Mouse (Mus musculus) hindbrain, embryonic 16.5 days (tissue): ENCODE measurements at regions not wholly inside any gene's neighbourhood (a gene's known extent, or its start where the extent isn't known, plus 50 kb on each side); places are given as distances from the start of the nearest gene placed in this dataset.

Experiments
- ATAC-seq: fragments of 200-750 bp; cut with Nextera tagmentation; 2 replicates; pipeline ENCODE4 v1.8.0; 2017; ENCODE audit warnings: moderate TSS enrichment, moderate library complexity
- H3K27ac ChIP-seq: fragments of 300-500 bp; sonication (generic); 2 replicates; pipeline ENCODE4 v1.5.1; 2014; ENCODE audit warnings: low read depth, mild to moderate bottlenecking, control low read depth, low read length, moderate library complexity
- H3K27me3 ChIP-seq: fragments of 300-500 bp; sonication (generic); replicated peaks from 2 replicates; pipeline ENCODE4 v1.6.1; 2014; ENCODE audit warnings: low read length; ENCODE audit not compliant: control insufficient read depth, insufficient read depth
- H3K36me3 ChIP-seq: fragments of 300-500 bp; sonication (generic); 2 replicates; pipeline ENCODE4 v1.6.1; 2014; ENCODE audit warnings: mild to moderate bottlenecking, low read length, moderate library complexity, mixed read lengths; ENCODE audit not compliant: control insufficient read depth, insufficient read depth
- H3K4me1 ChIP-seq: fragments of 300-500 bp; sonication (generic); 2 replicates; pipeline ENCODE4 v1.6.1; 2014; ENCODE audit warnings: low read depth, low read length; ENCODE audit not compliant: control insufficient read depth, insufficient read depth
- H3K4me2 ChIP-seq: fragments of 300-500 bp; sonication (generic); 2 replicates; pipeline ENCODE4 v1.6.1; 2014; ENCODE audit warnings: mild to moderate bottlenecking, low read length, control low read depth, moderate library complexity
- H3K4me3 ChIP-seq: fragments of 300-500 bp; sonication (generic); 2 replicates; pipeline ENCODE4 v1.5.1; 2014; ENCODE audit warnings: mild to moderate bottlenecking, low read length, control low read depth, moderate library complexity
- H3K9ac ChIP-seq: fragments of 300-500 bp; sonication (generic); 2 replicates; pipeline ENCODE4 v1.6.1; 2014; ENCODE audit warnings: low read depth, mild to moderate bottlenecking, control low read depth, low read length, moderate library complexity
- H3K9me3 ChIP-seq: fragments of 300-500 bp; sonication (generic); 2 replicates; pipeline ENCODE4 v1.6.1; 2014; ENCODE audit warnings: mild to moderate bottlenecking, low read length, moderate library complexity; ENCODE audit not compliant: control insufficient read depth
- WGBS: fragments of 180-500 bp; shearing (Covaris S2); extraction: QIAGEN DNeasy Blood & Tissue Kit; methylation state at CpG from one replicate; pipeline ENCODE4 v1.1.7; 2014; 5-methylcytosine and 5-hydroxymethylcytosine counted together

DNA sequence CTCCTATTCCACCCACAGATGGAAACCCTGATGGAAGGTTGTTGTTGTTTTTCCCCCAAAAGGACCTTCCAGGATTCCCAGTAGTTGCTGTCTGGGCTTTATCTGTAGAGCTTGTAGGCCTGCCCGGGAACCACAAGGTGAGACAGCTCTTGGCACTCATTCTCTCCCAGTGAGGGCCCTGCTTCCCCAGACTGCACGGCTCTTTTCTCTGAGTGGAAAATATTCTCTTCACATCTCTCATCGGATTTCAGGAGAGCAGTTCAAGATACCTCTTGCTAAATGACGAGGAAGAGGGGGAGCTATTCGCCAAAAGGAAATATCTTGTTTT, 140.0 kb upstream of the Ank start:
- H3K36me3 ChIP-seq = no peaks in the 10 kb centered on the region
- H3K9me3 ChIP-seq = no peaks in the 10 kb centered on the region
- ATAC-seq = 0 out of 2 replicates have a peak, but pooled peaks have one; percentile 5
- no peak overlapping the region for H3K4me2 ChIP-seq
- no peaks in the 10 kb centered on the region for H3K27me3 ChIP-seq
- peak overlapping the region; percentile 9; the same call in 1 of the 2 replicates for H3K9ac ChIP-seq
- H3K27ac ChIP-seq = 0 out of 2 replicates have a peak overlapping the region, but pooled peaks have one; percentile 16
- WGBS = 53% methylated on average over 5 of the region's 5 CpGs
- no peak overlapping the region for H3K4me3 ChIP-seq
- H3K4me1 ChIP-seq = peaks cover 11% of the 10 kb centered on the region

DNA sequence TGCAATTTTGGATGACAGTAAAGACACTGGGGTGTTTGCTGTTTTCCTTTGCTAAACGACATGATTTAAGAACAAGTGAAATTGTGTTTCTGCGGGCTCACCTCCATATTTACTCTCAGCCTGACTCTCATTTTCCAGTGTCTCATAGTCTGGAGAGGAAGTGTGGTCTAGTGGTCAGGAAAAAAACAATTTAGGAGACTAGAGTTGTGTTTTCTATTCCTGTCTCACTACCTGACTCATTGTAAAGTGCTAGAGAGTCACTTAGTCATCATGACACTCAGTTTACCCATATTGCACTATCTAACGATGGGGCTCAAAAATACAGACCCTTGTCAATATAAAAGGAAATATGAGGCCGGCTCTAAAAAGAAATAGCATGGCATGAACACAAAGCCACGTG, 138.7 kb upstream of the Ank start:
- H3K27me3 ChIP-seq = no peaks in the 10 kb centered on the region
- no peak overlapping the region for H3K9ac ChIP-seq
- H3K36me3 ChIP-seq = no peaks in the 10 kb centered on the region
- peaks cover 11% of the 10 kb centered on the region for H3K4me1 ChIP-seq
- WGBS = 90% methylated on average over 5 of the region's 5 CpGs
- no peaks in the 10 kb centered on the region for H3K9me3 ChIP-seq
- no peak overlapping the region for H3K4me3 ChIP-seq
- H3K27ac ChIP-seq = no peak overlapping the region
- no peak for ATAC-seq
- no peak overlapping the region for H3K4me2 ChIP-seq

DNA sequence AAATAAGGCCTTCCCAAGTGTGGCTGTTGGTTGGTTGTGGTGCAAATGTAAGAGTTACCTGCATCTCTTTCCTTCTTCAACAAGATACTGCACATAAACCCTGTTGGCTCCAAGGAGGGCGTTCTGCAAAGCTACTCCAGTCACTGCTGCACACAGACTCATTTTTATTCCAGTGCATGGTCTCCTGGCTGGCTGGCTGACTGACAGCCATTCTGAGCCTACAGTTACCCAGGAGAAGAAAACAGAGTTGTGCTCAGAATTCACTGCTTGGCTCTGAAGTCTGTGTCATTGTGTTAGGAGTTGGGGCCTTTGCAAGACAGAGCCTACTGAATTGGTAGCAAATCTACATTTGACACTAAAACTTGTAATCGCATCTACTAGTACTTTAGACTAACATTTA, 138.0 kb upstream of the Ank start:
- no peak overlapping the region for H3K4me3 ChIP-seq
- peaks cover 11% of the 10 kb centered on the region for H3K4me1 ChIP-seq
- H3K27me3 ChIP-seq = no peaks in the 10 kb centered on the region
- H3K36me3 ChIP-seq = no peaks in the 10 kb centered on the region
- no peak overlapping the region for H3K9ac ChIP-seq
- H3K9me3 ChIP-seq = no peaks in the 10 kb centered on the region
- peak; percentile 72 for ATAC-seq
- WGBS = 62% methylated on average over 2 of the region's 2 CpGs
- no peak overlapping the region for H3K27ac ChIP-seq
- H3K4me2 ChIP-seq = no peak overlapping the region

DNA sequence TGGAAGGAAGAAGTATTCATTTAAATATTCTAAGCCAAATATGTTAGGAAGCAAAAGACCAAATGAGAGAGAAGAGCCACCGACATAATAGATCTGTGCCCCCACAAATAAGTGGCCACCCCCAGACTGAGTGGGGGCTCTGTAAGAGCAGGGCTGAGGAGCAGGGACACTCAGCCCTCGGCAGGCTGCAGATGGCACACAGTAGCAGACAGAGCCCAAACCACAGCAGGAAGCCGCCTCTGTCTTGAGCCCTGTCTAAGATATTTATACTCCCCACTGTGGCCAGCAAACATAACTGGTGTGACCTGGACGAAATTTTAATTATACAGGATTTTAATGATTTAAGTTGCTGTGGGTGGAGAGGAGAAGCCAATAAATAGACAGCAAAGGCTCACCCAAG, 126.4 kb upstream of the Ank start:
- H3K4me2 ChIP-seq = no peak overlapping the region
- H3K27me3 ChIP-seq = no peaks in the 10 kb centered on the region
- no peaks in the 10 kb centered on the region for H3K36me3 ChIP-seq
- H3K4me1 ChIP-seq = no peaks in the 10 kb centered on the region
- H3K27ac ChIP-seq = no peak overlapping the region
- ATAC-seq = peak; percentile 72; the same call in 1 of the 2 replicates
- H3K4me3 ChIP-seq = no peak overlapping the region
- 59% methylated on average over 4 of the region's 4 CpGs for WGBS
- no peak overlapping the region for H3K9ac ChIP-seq
- no peaks in the 10 kb centered on the region for H3K9me3 ChIP-seq

DNA sequence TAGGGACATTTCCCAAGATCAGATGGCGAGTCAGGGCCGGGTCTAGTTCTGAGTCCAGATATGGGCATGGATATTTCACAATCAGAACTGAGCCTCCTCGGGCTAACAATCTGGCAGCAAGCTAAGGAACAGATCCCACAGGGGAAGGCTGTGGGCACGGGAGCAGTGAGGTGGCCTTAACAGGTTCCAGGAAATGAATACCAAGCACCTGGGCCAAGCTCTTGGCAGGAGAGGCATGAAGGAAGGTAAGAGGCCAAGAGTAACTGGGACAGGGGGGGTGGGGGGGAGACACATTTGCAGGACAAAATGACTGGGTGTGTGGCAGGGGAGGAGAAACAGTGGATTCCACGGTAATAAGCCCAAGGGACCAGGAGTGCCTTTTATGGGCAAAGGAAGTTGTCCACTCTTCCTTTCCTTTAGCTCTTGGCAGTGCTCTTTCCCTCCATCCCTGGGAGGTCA, 124.9 kb upstream of the Ank start:
- Histone ChIP-seq H3K27me3 (no peaks in the 10 kb centered on the region), H3K27ac (no peak overlapping the region), H3K9ac (no peak overlapping the region), H3K4me3 (no peak overlapping the region), H3K4me2 (no peak overlapping the region), H3K36me3 (no peaks in the 10 kb centered on the region), H3K9me3 (peaks cover 4% of the 10 kb centered on the region; the same call in 1 of the 2 replicates), H3K4me1 (no peaks in the 10 kb centered on the region)
- 68% methylated on average over 5 of the region's 5 CpGs for WGBS
- no peak for ATAC-seq

DNA sequence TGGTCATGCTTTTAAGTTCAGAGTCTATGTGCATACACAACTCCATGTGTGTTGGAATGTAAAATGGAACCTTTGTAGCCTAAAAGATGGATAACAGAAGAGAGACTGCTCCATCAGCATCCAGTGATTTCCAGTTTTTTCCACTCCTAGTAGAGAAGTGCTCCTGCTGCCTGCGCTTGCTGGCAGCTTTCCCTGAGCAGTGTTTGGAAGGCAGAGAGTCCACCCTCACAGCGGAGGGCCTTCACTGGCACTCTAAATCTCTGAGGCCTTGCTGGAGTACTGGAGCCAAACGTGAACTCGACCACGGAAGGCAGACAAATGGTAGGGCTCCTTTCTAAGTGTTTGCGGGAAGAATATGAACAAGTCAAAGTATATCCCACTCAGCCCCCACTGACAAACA, 108.0 kb upstream of the Ank start:
- ATAC-seq = no peak
- no peak overlapping the region for H3K9ac ChIP-seq

DNA sequence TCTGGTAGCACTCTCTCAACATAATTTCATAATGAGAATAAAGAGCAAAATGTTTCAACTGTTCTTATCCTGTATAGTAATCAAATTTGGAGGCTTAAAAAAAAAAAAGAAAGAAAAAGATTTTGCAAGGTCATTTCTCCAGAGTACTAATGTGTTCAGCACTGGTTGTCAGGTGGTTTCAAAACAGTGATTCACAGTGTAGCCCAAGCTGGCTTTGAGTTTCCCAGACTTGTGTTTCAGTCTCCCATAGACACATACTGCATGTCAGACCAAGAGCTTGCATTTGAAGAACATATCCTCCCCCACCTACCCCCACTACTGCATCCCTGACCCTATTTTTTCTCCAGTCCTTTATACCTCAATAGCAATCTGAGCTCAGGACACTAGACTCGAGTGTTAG, 107.2 kb upstream of the Ank start:
- H3K36me3 ChIP-seq = no peaks in the 10 kb centered on the region
- H3K4me3 ChIP-seq = no peak overlapping the region
- no peaks in the 10 kb centered on the region for H3K9me3 ChIP-seq
- no peaks in the 10 kb centered on the region for H3K27me3 ChIP-seq
- H3K27ac ChIP-seq = no peak overlapping the region
- no peak for ATAC-seq
- H3K9ac ChIP-seq = no peak overlapping the region
- H3K4me1 ChIP-seq = no peaks in the 10 kb centered on the region
- H3K4me2 ChIP-seq = no peak overlapping the region
- WGBS = 68% methylated on average over 1 of the region's 1 CpGs

More for the DNA sequence above, 108.0 kb upstream of the Ank start:
- no peak overlapping the region for H3K27ac ChIP-seq
- H3K36me3 ChIP-seq = no peaks in the 10 kb centered on the region
- no peaks in the 10 kb centered on the region for H3K9me3 ChIP-seq
- no peak overlapping the region for H3K4me2 ChIP-seq
- H3K27me3 ChIP-seq = no peaks in the 10 kb centered on the region
- WGBS = 54% methylated on average over 6 of the region's 6 CpGs
- H3K4me3 ChIP-seq = no peak overlapping the region
- no peaks in the 10 kb centered on the region for H3K4me1 ChIP-seq

DNA sequence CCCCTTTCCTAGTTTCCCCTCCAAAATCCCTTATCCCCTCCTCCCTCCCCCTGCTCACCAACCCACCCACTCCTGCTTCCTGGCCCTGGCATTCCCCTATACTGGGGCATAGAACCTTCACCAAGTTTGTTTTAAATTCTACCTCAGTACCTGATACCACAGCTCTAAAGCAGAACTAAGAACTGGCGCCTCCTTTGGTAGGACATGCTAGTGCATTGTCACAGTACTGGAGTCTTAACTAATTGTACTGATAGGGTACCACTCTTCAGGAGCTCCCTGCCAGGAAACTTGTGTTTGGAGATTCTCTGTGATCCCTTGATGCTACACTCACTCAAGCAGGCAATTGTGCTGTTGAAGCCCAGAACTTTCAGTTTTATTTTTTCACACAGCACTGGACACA, 92.0 kb upstream of the Ank start:
- Histone ChIP-seq H3K4me3 (no peak overlapping the region), H3K9ac (no peak overlapping the region), H3K9me3 (no peaks in the 10 kb centered on the region), H3K4me1 (no peaks in the 10 kb centered on the region), H3K27me3 (no peaks in the 10 kb centered on the region), H3K4me2 (no peak overlapping the region), H3K27ac (no peak overlapping the region), H3K36me3 (no peaks in the 10 kb centered on the region)
- 72% methylated on average over 1 of the region's 1 CpGs for WGBS
- no peak for ATAC-seq

DNA sequence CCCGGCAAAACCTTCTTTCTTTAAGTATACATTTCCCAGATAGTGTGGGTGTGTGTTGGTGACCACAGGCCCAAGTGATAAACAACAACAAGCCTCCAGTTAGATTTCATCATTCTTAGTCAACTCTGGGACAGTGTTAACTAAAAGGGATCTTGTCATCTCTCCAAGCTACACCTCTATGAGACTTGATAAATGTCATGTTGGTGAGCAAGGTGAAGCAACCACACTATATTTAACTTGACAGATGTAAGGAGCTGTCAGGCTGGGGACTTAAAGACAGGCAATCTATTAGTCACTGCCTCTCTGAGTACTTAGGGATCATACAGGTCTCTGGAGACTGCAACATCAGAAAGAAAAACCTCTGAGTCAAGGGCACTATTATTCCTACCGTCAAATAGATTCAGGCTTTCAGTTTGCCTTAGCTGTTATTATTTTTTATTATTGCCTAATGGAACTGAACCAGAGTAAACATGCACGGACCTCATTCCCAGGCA, 87.8 kb upstream of the Ank start:
- Histone ChIP-seq H3K4me3 (no peak overlapping the region), H3K27me3 (no peaks in the 10 kb centered on the region), H3K4me1 (no peaks in the 10 kb centered on the region), H3K9me3 (no peaks in the 10 kb centered on the region), H3K9ac (no peak overlapping the region), H3K27ac (no peak overlapping the region), H3K4me2 (no peak overlapping the region), H3K36me3 (no peaks in the 10 kb centered on the region)
- 76% methylated on average over 3 of the region's 3 CpGs for WGBS
- ATAC-seq = no peak

DNA sequence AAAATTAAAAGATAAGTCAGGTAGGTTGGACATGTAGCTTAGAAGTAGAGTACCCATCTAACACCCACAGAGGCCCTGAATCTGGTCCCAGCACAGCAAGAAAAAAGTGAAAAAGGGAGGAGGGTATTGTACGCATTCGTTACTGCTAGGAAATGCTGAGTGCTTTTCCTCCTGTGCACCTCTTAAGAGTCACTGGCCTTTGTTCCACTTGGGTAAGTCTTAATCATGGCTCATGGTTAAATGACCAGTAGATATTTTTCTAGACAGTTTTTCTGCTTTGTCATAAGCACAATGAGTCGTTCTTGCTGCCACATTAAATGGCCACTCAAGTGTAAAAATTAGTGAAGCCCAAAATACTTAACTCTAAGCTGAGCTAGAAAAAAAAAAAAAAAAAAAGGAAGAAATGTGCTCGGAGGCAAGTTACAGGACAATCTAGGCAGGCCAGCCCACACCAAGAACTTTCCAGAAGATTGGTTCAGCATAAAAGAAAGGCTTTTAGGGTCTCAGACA, 86.0 kb upstream of the Ank start:
- no peaks in the 10 kb centered on the region for H3K9me3 ChIP-seq
- no peaks in the 10 kb centered on the region for H3K36me3 ChIP-seq
- no peak for ATAC-seq
- H3K4me2 ChIP-seq = no peak overlapping the region
- no peak overlapping the region for H3K4me3 ChIP-seq
- H3K27ac ChIP-seq = no peak overlapping the region
- no peak overlapping the region for H3K9ac ChIP-seq
- H3K4me1 ChIP-seq = no peaks in the 10 kb centered on the region
- 45% methylated on average over 4 of the region's 4 CpGs for whole genome bisulfite sequencing
- no peaks in the 10 kb centered on the region for H3K27me3 ChIP-seq
